Comparison of ENCODE assay signal across 15 mouse cellular contexts in genomic region chr1:59291652-59292051, GRCm38 (mm10). TPM values are rescaled to one million over a fixed set of nuclear protein-coding genes. Genes with fewer than 3 reads are reported as not detected.
"Had no signal": no experiment of that assay in that cellular context is flagged by ENCODE, and none has a peak within 500 bp of the region (broad histone marks: within the 10 kb centered on the region; RNA-seq: fewer than 3 reads in every experiment).

No protein-coding gene starts in this region.

- ATAC-seq: liver, embryonic 12.5 days had no signal

- H3K4me3 ChIP-seq: layer of hippocampus, adult 2 months; limb, embryonic 15.5 days; liver, embryonic 12.5 days; midbrain, embryonic 12.5 days; neural tube, embryonic 13.5 days had no signal

- H3K9ac ChIP-seq: limb, embryonic 15.5 days; liver, embryonic 12.5 days; lung, embryonic 14.5 days; midbrain, embryonic 12.5 days; neural tube, embryonic 13.5 days had no signal

- H3K27ac ChIP-seq: layer of hippocampus, adult 2 months; limb, embryonic 15.5 days; liver, embryonic 12.5 days; midbrain, embryonic 12.5 days; neural tube, embryonic 13.5 days had no signal

- H3K9me3 ChIP-seq: limb, embryonic 15.5 days; liver, embryonic 12.5 days; midbrain, embryonic 12.5 days; neural tube, embryonic 13.5 days had no signal

- H3K4me1 ChIP-seq: limb, embryonic 15.5 days; liver, embryonic 12.5 days; midbrain, embryonic 12.5 days; neural tube, embryonic 13.5 days had no signal

- H3K4me2 ChIP-seq: limb, embryonic 15.5 days; liver, embryonic 12.5 days; lung, embryonic 14.5 days; midbrain, embryonic 12.5 days; neural tube, embryonic 13.5 days had no signal

- DNase-seq: kidney, adult 18-20 months; kidney, postnatal 10 days; kidney, postnatal 4 days; lung, embryonic 14.5 days; lung, postnatal 10 days; lung, postnatal 4 days; right cerebral cortex, postnatal 25 days; thymus, postnatal 36 days had no signal

- H3K27me3 ChIP-seq: limb, embryonic 15.5 days; liver, embryonic 12.5 days; midbrain, embryonic 12.5 days; neural tube, embryonic 13.5 days had no signal

- H3K36me3 ChIP-seq: limb, embryonic 15.5 days; liver, embryonic 12.5 days; midbrain, embryonic 12.5 days; neural tube, embryonic 13.5 days had no signal

RNA-seq across cellular contexts. Expression of gene Cdk15, which starts 34.9 kb away (rescaled TPM):
- polyA plus RNA-seq: liver, embryonic 12.5 days; liver, embryonic 16.5 days; lung, embryonic 14.5 days; small intestine, adult 2 months had no signal
